Mouse (Mus musculus) ES-E14 (cell line): ENCODE measurements around the gene Nkiras2. TPM values are rescaled to one million over a fixed set of nuclear protein-coding genes. Genes with fewer than 3 reads are reported as not detected.

Source experiments
- DNase-seq: peaks from one replicate; pipeline ENCODE4 v3.0.0-alpha.2; 2013; ENCODE audit warnings: low read depth, low spot score
- H3K27ac ChIP-seq: 2 replicates; pipeline ENCODE4 v1.5.1; 2012; ENCODE audit warnings: low read depth, mild to moderate bottlenecking, low read length, moderate library complexity, mixed read lengths; ENCODE audit not compliant: poor library complexity, insufficient read depth, severe bottlenecking
- H3K36me3 ChIP-seq: 2 replicates; pipeline ENCODE4 v1.6.1; 2012; ENCODE audit warnings: mild to moderate bottlenecking, low read length, moderate library complexity, mixed read lengths; ENCODE audit not compliant: control insufficient read depth, poor library complexity, insufficient read depth, severe bottlenecking
- H3K4me1 ChIP-seq, 2 experiments: fragments of 150-350 bp in 1 of 2; sonication (generic) in 1 of 2; 2 replicates each; pipeline ENCODE4 v1.6.1; 2012; ENCODE audit warnings: low read length in 2 of 2, mild to moderate bottlenecking in 1 of 2, mixed read lengths in 1 of 2; ENCODE audit not compliant: control insufficient read depth in 2 of 2, insufficient read depth in 2 of 2, poor library complexity in 1 of 2
- H3K4me3 ChIP-seq, 2 experiments: fragments of 150-350 bp in 1 of 2; sonication (generic) in 1 of 2; 2 replicates each; pipeline ENCODE4 v1.5.1; 2012; ENCODE audit warnings: low read length in 2 of 2, low read depth in 1 of 2, mild to moderate bottlenecking in 1 of 2, mixed read lengths in 1 of 2; ENCODE audit not compliant: insufficient read depth in 1 of 2, poor library complexity in 1 of 2, severe bottlenecking in 1 of 2
- H3K9ac ChIP-seq: 2 replicates; pipeline ENCODE4 v1.6.1; 2012; ENCODE audit warnings: low read depth, mild to moderate bottlenecking, low read length, mixed read lengths; ENCODE audit not compliant: poor library complexity, insufficient read depth, severe bottlenecking
- H3K9me3 ChIP-seq: fragments of 150-350 bp; sonication (generic); 2 replicates; pipeline ENCODE4 v1.6.1; 2012; ENCODE audit warnings: low read depth, mild to moderate bottlenecking, low read length; ENCODE audit not compliant: control insufficient read depth, insufficient read depth
- CHD2 ChIP-seq: IDR thresholded peaks from 2 replicates; pipeline ENCODE4 v1.6.1; 2014; ENCODE audit warnings: mild to moderate bottlenecking, low read depth, low read length, inconsistent platforms
- HCFC1 ChIP-seq: IDR thresholded peaks from 2 replicates; pipeline ENCODE4 v1.6.1; 2012; ENCODE audit warnings: low read length, inconsistent platforms, borderline replicate concordance; ENCODE audit not compliant: insufficient read depth
- MAFK ChIP-seq: IDR thresholded peaks from 2 replicates; pipeline ENCODE4 v1.6.1; 2014; ENCODE audit warnings: mild to moderate bottlenecking, low read depth, low read length, inconsistent platforms; ENCODE audit not compliant: insufficient read depth
- ZC3H11A ChIP-seq: IDR thresholded peaks from 2 replicates; pipeline ENCODE4 v1.6.1; 2012; ENCODE audit warnings: low read depth, mild to moderate bottlenecking, inconsistent platforms, low read length, borderline replicate concordance
- ZNF384 ChIP-seq: IDR thresholded peaks from 2 replicates; pipeline ENCODE4 v1.6.1; 2012; ENCODE audit warnings: low read depth, low read length, inconsistent platforms
- in situ Hi-C, 2 experiments: fragments of 600-800 bp; cut with MboI; formaldehyde crosslinking; loops; one replicate each; pipeline ENCODE4 v1.15.1; 2025; ENCODE audit warnings: low sequenced_read_pairs in 2 of 2, inconsistent platforms in 1 of 2; ENCODE audit not compliant: unreplicated experiment in 2 of 2
- total RNA-seq: library from RNA; depleted of rRNA; stranded (reverse); fragments of 300-350 nt; gene quantifications from 2 replicates; pipeline ENCODE4 v1.2.3, GENCODE M21; 2012; rRNA removed

Gene Nkiras2
- 27.3 and 30.7 TPM in 2 replicates for total RNA-seq

- peak; percentile 56 for DNase-seq
- H3K27ac ChIP-seq, result peak within 1 kb of the TSS; percentile 97
- TF ChIP-seq MAFK (no peak), HCFC1 (no peak), CHD2 (no peak), ZC3H11A (no peak), ZNF384 (no peak)
- peaks cover 3 to 5% of the 10 kb centered on the region in 2 experiments; a peak in 3 of 4 replicates for H3K4me1 ChIP-seq
- no peaks in the 10 kb centered on the region for H3K9me3 ChIP-seq
- in situ Hi-C loops, result no loop called here
- H3K9ac ChIP-seq, result peak within 1 kb of the TSS; percentile 98
- H3K4me3 ChIP-seq, result peak within 1 kb of the TSS; percentile 86 to 96
- H3K36me3 ChIP-seq, result no peaks in the 10 kb centered on the region
Observed at GRCm38 (mm10) chr11:100618761-100619484, at the start of gene Nkiras2. TSS of gene Nkiras2 (plus strand) at chr11:100619244.

DNA sequence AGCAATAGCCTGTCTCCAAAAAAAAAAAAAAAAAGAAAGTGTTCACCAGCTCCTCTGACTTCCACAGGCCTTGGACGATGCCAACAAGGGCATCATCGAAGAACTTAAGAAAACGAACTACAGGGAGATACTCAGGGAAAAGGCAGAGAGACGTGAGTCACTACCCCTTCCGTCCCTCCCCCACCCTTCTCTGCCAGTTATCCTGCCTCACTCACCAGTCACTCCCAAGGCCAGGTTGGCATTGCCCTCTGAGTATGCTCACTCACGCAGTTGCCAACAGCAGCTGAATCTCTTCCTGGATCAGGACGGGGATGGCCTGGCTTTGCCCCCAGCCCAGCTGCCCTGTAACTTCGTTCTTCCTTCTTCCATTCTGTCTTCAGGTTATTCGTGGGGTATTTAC, 49.3 kb upstream of the Nkiras2 start:
- no peak for DNase-seq
- H3K27ac ChIP-seq, result no peak overlapping the region
- in situ Hi-C loops, result loop anchor here in 1 of 2 experiments (5.0 kb wide), 1 partner anchor 128 kb away; no protein-coding TSS in a partner anchor
- no peaks in the 10 kb centered on the region for H3K9me3 ChIP-seq
- TF ChIP-seq CHD2 (no peak), ZC3H11A (no peak), MAFK (no peak)
- no peaks in the 10 kb centered on the region for H3K36me3 ChIP-seq
- H3K4me1 ChIP-seq, result no peaks in the 10 kb centered on the region
- H3K4me3 ChIP-seq, result no peak overlapping the region
- H3K9ac ChIP-seq, result no peak overlapping the region

- in situ Hi-C loops, result loop anchor here in 1 of 2 experiments (5.0 kb wide), 1 partner anchor 127 kb away; no protein-coding TSS in a partner anchor
- Histone ChIP-seq H3K4me3 (no peak overlapping the region), H3K4me1 (peaks cover 0 to 3% of the 10 kb centered on the region in 2 experiments; a peak in 2 of 4 replicates), H3K9ac (no peak overlapping the region), H3K9me3 (no peaks in the 10 kb centered on the region), H3K27ac (no peak overlapping the region), H3K36me3 (no peaks in the 10 kb centered on the region)
- DNase-seq, result peak; percentile 75
- 0 out of 2 replicates have a peak, but pooled peaks have one; percentile 8 for TF ChIP-seq ZC3H11A
- TF ChIP-seq ZNF384, result no peak
Observed at GRCm38 (mm10) chr11:100570430-100571201, 48.4 kb upstream of the Nkiras2 start.

- Histone ChIP-seq H3K36me3 (no peaks in the 10 kb centered on the region), H3K4me3 (no peak overlapping the region), H3K9me3 (no peaks in the 10 kb centered on the region), H3K4me1 (peaks cover 0 to 4% of the 10 kb centered on the region in 2 experiments; a peak in 2 of 4 replicates), H3K27ac (no peak overlapping the region), H3K9ac (no peak overlapping the region)
- in situ Hi-C loops, result loop anchor here in 1 of 2 experiments (5.0 kb wide), 1 partner anchor 126 kb away; no protein-coding TSS in a partner anchor
- no peak for TF ChIP-seq ZC3H11A
- no peak for TF ChIP-seq MAFK
- TF ChIP-seq CHD2, result no peak
- no peak for TF ChIP-seq ZNF384
- TF ChIP-seq HCFC1, result no peak
- DNase-seq, result no peak
Observed at GRCm38 (mm10) chr11:100571202-100571567, 47.9 kb upstream of the Nkiras2 start.
